Mouse (Mus musculus) forebrain, embryonic 13.5 days (tissue): ENCODE measurements around the gene Gpc5. TPM values are rescaled to one million over a fixed set of nuclear protein-coding genes. Genes with fewer than 3 reads are reported as not detected.

ENCODE experiments used
- ATAC-seq: fragments of 200-750 bp; cut with Nextera tagmentation; 2 replicates; pipeline ENCODE4 v1.8.0; 2017
- H3K27ac ChIP-seq: fragments of 300-500 bp; sonication (generic); 2 replicates; pipeline ENCODE4 v1.5.1; 2015; ENCODE audit warnings: inconsistent platforms, mild to moderate bottlenecking, moderate library complexity
- H3K27me3 ChIP-seq: fragments of 300-500 bp; sonication (generic); 2 replicates; pipeline ENCODE4 v1.6.1; 2015; ENCODE audit warnings: mild to moderate bottlenecking, inconsistent platforms
- H3K36me3 ChIP-seq: fragments of 300-500 bp; sonication (generic); 2 replicates; pipeline ENCODE4 v1.6.1; 2015; ENCODE audit warnings: mild to moderate bottlenecking, inconsistent platforms; ENCODE audit not compliant: poor library complexity, severe bottlenecking
- H3K4me1 ChIP-seq: fragments of 300-500 bp; sonication (generic); 2 replicates; pipeline ENCODE4 v1.6.1; 2015; ENCODE audit warnings: inconsistent platforms
- H3K4me2 ChIP-seq: fragments of 300-500 bp; sonication (generic); 2 replicates; pipeline ENCODE4 v1.6.1; 2015; ENCODE audit warnings: inconsistent platforms, mild to moderate bottlenecking, moderate library complexity
- H3K4me3 ChIP-seq: fragments of 300-500 bp; sonication (generic); 2 replicates; pipeline ENCODE4 v1.5.1; 2015; ENCODE audit warnings: mild to moderate bottlenecking, inconsistent platforms
- H3K9ac ChIP-seq: fragments of 300-500 bp; sonication (generic); 2 replicates; pipeline ENCODE4 v1.6.1; 2015; ENCODE audit warnings: mild to moderate bottlenecking, inconsistent platforms
- H3K9me3 ChIP-seq: fragments of 300-500 bp; sonication (generic); replicated peaks from 2 replicates; pipeline ENCODE4 v1.6.1; 2016; ENCODE audit warnings: inconsistent platforms
- WGBS: fragments of 180-500 bp; shearing (Covaris S2); methylation state at CpG from one replicate; pipeline ENCODE4 v1.1.7; 2015; 5-methylcytosine and 5-hydroxymethylcytosine counted together
- polyA plus RNA-seq: library from polyadenylated mRNA; unstranded; fragments of >200 nt; fragmentation: Nextera tagmentation; extraction: Ambion mirVana; gene quantifications from 2 replicates; pipeline ENCODE4 v1.2.1, GENCODE M21; 2015

Gene Gpc5
- polyA plus RNA-seq, 1 experiment from 2014 or later = 0.77 TPM

DNA sequence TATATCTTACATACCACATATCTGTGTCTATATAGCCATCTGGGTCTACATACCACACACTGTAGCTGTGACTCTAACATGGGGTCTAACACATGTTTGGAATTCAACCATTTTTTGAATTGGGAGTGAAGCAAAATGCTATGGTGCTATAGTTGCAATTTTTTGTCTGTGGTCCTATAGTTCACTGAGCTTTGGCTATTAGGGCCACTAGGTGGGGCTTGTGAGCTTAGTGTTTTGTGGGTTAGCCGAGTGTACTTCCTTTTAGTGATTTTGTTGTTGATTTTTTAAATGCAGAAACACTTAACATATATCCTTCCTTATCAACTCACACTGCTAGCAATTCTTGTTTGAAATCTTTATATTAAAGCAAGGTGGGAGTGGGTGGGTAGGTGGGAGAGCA lies 727.0 kb downstream of the Gpc5 start:
- no peak overlapping the region for H3K4me2 ChIP-seq
- no peaks in the 10 kb centered on the region for H3K36me3 ChIP-seq
- H3K9me3 ChIP-seq = no peaks in the 10 kb centered on the region
- WGBS = 35% methylated on average over 1 of the region's 1 CpGs
- ATAC-seq = no peak
- H3K4me3 ChIP-seq = no peak overlapping the region
- no peaks in the 10 kb centered on the region for H3K4me1 ChIP-seq
- H3K9ac ChIP-seq = no peak overlapping the region
- no peak overlapping the region for H3K27ac ChIP-seq
- H3K27me3 ChIP-seq = no peaks in the 10 kb centered on the region

DNA sequence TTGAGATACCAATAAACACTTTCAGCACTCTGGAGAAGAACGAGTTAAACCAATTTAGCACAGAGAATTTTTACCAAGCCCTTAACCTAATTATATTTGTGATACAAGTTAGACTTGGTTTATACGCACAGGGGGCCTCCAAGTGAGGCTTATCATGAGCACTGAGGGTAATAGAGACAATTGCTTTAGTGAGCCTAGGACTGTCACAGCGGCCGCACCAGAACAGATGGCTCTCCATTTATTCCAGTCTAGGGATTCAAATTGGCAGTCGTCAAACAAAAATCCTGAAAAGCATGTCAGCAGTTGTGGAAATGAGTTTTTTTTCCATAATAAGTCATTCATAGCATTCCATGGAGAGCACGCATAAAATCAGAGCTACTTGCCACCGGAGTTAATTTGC lies 729.6 kb downstream of the Gpc5 start:
- 47% methylated on average over 7 of the region's 7 CpGs for WGBS
- ATAC-seq = peak; percentile 88
- no peak overlapping the region for H3K27ac ChIP-seq
- H3K9ac ChIP-seq = no peak overlapping the region
- H3K4me3 ChIP-seq = no peak overlapping the region
- H3K4me2 ChIP-seq = no peak overlapping the region
- H3K9me3 ChIP-seq = no peaks in the 10 kb centered on the region; the same call in 1 of the 2 replicates
- no peaks in the 10 kb centered on the region for H3K27me3 ChIP-seq
- H3K36me3 ChIP-seq = no peaks in the 10 kb centered on the region
- no peaks in the 10 kb centered on the region for H3K4me1 ChIP-seq

DNA sequence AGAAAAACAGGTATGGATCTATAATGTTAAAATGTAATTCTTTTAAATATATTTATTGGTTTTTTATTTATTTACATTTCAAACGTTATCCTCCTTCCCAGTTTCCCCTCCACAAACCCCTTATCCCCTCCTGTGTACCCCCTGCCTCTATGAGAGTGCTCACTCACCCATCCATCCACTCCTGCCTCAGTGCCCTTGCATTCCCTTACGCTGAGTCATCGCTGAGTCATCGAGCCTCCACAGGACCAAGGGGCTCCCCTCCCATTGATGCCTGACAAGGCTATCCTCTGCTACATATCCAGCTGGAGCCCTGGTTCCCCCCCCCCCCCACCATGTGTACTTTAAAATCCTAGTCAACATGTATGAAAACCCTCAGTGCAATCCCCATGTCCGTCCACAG lies 738.5 kb downstream of the Gpc5 start:
- Histone ChIP-seq H3K36me3 (no peaks in the 10 kb centered on the region), H3K9ac (no peak overlapping the region), H3K4me1 (0 out of 2 replicates have a peak, but pooled peaks cover 1% of the 10 kb centered on the region), H3K4me2 (no peak overlapping the region), H3K27ac (no peak overlapping the region), H3K9me3 (no peaks in the 10 kb centered on the region; the same call in 1 of the 2 replicates), H3K27me3 (no peaks in the 10 kb centered on the region), H3K4me3 (no peak overlapping the region)
- ATAC-seq = peak; percentile 39; the same call in 1 of the 2 replicates
- 72% methylated on average over 5 of the region's 5 CpGs for WGBS

DNA sequence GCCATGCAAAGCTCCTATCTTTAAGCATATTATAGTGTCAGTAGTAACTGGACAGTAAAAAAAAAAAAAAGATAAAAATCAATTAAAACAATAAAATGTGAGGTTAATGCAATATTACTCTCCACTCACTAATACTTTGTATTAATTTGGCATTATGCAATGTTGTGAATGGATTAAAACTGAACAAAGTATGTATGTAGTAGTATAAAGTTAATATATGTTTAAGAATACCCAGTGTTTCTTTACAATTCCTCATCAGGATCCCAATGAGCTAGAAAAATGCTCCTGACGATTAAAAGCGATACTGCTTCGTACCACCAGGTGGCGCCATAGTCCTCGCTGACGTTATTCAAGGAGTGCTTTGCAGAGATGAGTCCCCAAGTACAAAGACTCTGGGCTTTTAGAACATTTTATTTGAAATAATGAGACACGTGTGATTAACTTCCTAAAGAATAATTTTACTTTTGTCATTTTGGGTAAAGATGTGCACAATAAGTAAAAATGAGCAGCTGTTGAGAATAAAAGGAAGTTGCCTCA lies 739.3 kb downstream of the Gpc5 start:
- no peak overlapping the region for H3K9ac ChIP-seq
- H3K4me2 ChIP-seq = no peak overlapping the region
- H3K9me3 ChIP-seq = no peaks in the 10 kb centered on the region; the same call in 1 of the 2 replicates
- no peak overlapping the region for H3K4me3 ChIP-seq
- ATAC-seq = peak; percentile 62
- 0 out of 2 replicates have a peak, but pooled peaks cover 4% of the 10 kb centered on the region for H3K4me1 ChIP-seq
- no peaks in the 10 kb centered on the region for H3K36me3 ChIP-seq
- H3K27me3 ChIP-seq = no peaks in the 10 kb centered on the region
- H3K27ac ChIP-seq = no peak overlapping the region
- under 1% methylated on average over 7 of the region's 7 CpGs for whole genome bisulfite sequencing

DNA sequence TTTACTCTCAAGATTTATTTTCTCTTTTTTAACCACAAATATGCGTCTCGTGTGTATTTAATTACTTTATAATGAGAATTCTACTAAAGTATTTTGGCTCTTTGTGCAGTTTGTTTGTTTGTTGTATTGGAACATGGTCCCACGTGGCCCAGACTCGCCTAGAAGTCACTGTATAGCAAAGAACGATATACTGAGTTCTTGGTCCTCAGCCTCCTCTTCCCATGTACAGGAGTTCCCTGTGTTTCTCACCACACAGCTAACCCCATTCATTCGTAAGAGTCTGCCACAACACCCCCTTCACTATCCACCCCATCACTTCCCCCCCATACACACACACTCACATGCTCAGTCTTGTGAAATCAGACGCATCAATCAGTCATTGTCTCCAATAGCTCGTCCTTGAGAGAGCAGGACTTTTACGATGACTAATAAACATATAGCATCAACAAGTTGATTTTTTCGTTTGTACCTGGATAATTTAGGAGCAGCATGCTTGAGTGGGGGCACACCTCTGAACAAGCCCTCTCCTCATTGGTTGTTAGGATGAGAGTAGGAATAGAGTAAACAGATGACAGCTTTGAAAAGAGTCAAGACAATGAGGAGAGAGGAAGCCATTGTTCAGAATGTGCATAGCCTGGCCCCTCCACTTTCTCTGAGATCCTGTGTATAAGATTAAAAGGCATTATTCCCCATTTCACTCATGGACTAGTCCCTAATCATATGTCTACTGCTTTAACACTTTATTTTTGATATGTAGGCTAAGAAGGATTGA lies 740.0 kb downstream of the Gpc5 start:
- peak; percentile 36 for ATAC-seq
- no peak overlapping the region for H3K27ac ChIP-seq

DNA sequence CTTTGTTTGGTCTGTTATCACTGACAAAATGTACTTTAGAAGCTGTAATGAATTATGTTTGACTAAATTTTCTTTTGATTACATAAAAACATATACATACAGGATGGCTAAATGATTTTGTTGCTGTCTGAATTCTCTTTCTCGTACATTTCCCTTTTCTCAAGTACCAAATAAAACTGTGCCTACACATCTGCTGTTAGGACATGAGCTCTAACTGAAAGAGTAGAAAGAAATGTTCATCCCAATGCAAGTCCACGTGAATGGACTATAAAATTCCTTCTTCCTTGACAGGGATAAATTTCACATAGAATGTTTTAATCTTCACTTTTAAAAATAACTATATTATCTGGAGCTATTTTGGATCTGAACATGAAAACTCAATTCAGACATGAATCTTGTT lies 751.8 kb downstream of the Gpc5 start:
- Histone ChIP-seq H3K9me3 (no peaks in the 10 kb centered on the region), H3K4me3 (no peak overlapping the region), H3K27me3 (no peaks in the 10 kb centered on the region), H3K4me2 (no peak overlapping the region), H3K9ac (no peak overlapping the region), H3K27ac (no peak overlapping the region), H3K4me1 (no peaks in the 10 kb centered on the region), H3K36me3 (no peaks in the 10 kb centered on the region)
- WGBS = 82% methylated on average over 2 of the region's 2 CpGs
- no peak for ATAC-seq

More for the DNA sequence above, 740.0 kb downstream of the Gpc5 start:
- 80% methylated on average over 10 of the region's 10 CpGs for WGBS
- H3K4me2 ChIP-seq = no peak overlapping the region
- no peaks in the 10 kb centered on the region for H3K36me3 ChIP-seq
- no peak overlapping the region for H3K9ac ChIP-seq
- H3K27me3 ChIP-seq = no peaks in the 10 kb centered on the region
- H3K9me3 ChIP-seq = no peaks in the 10 kb centered on the region
- H3K4me1 ChIP-seq = 0 out of 2 replicates have a peak, but pooled peaks cover 4% of the 10 kb centered on the region
- H3K4me3 ChIP-seq = no peak overlapping the region

DNA sequence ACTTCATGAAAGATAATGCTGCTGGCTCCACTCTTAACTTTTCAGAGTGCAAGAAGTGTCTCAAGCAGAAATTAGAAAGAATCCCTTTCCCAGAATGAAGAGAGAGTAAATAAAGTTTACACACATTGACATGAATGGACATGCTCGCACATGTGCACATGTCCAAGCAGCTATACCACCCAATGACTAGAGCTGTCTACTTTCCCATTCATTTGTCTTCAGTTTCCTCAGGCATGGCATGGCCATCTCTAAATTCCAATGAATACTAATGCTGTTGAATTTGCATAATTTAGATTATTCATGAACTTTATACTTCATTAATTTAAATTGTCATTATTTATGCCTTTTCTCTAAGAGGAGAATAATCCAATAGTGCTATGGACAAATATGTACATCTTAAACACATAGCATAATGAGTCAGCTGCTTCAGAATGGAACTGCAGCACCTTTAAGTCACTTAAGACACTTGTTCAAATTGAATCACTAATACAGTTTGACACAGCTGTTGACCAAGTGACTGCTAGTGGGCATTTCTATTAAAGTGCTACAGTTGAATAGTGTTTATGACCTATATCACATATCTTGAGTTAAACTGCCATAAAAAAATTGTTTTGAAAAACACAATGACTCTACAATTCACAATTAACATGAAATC lies 752.9 kb downstream of the Gpc5 start:
- Histone ChIP-seq H3K9me3 (no peaks in the 10 kb centered on the region), H3K4me1 (no peaks in the 10 kb centered on the region), H3K4me3 (no peak overlapping the region), H3K27me3 (no peaks in the 10 kb centered on the region), H3K4me2 (no peak overlapping the region), H3K27ac (no peak overlapping the region), H3K9ac (no peak overlapping the region), H3K36me3 (no peaks in the 10 kb centered on the region)
- WGBS = 92% methylated on average over 1 of the region's 1 CpGs
- no peak for ATAC-seq

DNA sequence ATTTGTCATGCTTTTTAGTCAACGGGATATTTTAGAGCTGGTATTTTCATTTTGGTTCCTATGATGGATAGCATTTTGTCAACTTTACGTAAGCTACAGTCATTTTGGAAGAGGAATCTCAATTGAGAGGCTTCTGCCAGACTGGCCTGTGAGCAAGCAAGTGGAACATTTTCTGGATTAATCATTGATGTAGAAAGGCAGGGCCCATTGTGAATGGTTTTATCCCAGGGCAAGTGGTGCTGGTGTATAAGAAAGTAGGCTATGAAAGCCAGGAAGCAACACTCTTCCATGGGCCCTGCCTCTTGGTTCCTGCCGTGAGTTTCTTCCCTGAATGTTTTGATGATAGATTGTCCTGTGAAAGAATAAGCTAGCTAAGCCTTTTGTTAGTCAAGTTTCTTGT lies 777.1 kb downstream of the Gpc5 start:
- 79% methylated on average over 3 of the region's 3 CpGs for WGBS
- Histone ChIP-seq H3K27ac (no peak overlapping the region), H3K4me1 (no peaks in the 10 kb centered on the region), H3K4me3 (no peak overlapping the region), H3K27me3 (no peaks in the 10 kb centered on the region), H3K9me3 (no peaks in the 10 kb centered on the region), H3K36me3 (no peaks in the 10 kb centered on the region), H3K9ac (no peak overlapping the region), H3K4me2 (no peak overlapping the region)
- ATAC-seq = no peak

DNA sequence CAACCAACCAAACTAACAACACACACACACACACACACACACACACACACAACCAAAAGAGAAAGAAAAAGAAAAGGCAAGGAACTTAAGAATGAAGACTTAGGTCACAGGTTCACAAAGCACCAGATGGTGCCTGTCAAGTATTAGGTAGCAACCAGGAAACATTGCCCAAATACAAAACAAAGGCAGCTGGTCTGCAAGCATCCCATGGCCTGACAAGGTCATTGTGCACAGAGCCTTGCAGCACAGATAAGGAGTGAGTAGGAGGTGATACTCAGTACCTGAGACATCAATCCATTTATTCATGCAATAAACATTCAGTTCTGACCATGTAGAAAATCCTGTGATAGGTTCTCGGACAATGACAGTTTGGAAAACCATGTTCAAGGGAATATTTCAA lies 884.0 kb downstream of the Gpc5 start:
- Histone ChIP-seq H3K36me3 (no peaks in the 10 kb centered on the region), H3K9ac (no peak overlapping the region), H3K27ac (no peak overlapping the region), H3K9me3 (no peaks in the 10 kb centered on the region), H3K4me3 (no peak overlapping the region), H3K27me3 (no peaks in the 10 kb centered on the region), H3K4me1 (no peaks in the 10 kb centered on the region), H3K4me2 (no peak overlapping the region)
- WGBS = 94% methylated on average over 1 of the region's 1 CpGs
- ATAC-seq = no peak

DNA sequence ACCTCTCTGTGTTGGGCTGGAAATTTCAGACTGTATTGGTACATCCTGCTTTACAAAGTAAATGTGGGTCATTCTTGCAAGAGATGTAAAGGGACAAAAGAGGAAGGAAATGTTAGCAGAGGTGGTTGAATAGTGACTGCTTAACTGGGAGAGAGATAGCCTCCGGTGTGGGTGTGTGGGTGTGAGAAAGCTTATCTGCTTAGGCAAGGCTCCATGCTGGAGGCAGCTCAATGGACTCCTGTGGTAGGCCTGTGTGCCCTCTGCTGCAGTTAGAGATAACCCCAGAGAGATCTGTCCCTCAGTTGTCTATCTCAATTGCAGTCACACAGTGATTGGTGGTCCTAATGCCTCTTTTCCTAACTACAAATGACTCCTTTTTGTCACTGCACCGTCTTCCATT lies 887.2 kb downstream of the Gpc5 start:
- Histone ChIP-seq H3K9ac (no peak overlapping the region), H3K4me1 (no peaks in the 10 kb centered on the region), H3K27ac (no peak overlapping the region), H3K36me3 (no peaks in the 10 kb centered on the region), H3K27me3 (no peaks in the 10 kb centered on the region), H3K9me3 (no peaks in the 10 kb centered on the region), H3K4me3 (no peak overlapping the region), H3K4me2 (no peak overlapping the region)
- ATAC-seq = no peak
- 59% methylated on average over 2 of the region's 2 CpGs for WGBS

DNA sequence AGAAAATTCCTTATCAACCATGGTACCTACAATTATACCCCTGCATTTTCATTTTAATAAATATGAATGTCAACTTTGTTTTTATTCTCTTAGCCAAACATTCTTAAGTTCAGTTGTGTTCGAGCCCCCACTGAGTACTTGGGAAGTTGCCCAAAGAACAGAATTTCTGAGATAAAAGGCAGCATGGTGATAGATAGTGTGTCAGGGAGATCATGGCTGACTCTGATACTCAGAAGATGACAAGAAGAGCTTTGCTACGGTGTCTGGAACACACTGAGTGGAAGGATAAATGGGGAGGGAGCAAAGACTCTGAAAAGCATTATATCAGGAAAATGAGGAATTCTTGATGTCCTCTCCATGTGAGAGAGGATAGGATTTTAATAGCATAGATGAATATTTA lies 898.7 kb downstream of the Gpc5 start:
- no peak for ATAC-seq
- no peaks in the 10 kb centered on the region for H3K9me3 ChIP-seq

DNA sequence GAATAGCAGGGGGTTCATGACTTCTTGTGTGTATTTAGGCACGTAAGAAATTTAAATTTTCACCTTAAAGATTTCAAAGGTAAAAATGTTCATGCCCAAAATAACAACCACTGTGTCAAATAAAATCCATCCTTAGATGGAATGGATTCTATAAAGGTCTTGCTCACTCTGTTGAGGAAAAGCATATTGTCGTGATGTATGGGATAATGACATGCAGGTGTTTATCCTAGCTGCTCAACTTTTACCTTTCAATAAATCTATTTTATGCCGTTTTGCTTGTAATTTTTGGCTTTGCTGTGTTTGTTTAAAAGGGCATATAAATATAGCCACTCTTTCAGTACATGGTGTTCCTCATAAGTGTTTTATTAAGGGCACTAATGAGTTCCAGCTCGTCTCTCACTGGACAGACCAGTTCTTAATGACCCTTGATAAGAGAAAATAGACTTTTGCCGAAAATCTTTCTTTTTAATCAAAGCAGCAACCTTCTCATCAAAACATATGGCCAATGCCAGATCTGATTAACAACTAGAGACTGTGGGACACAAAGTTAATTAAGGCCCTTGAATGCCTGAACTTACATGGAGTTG lies 901.6 kb downstream of the Gpc5 start:
- H3K9me3 ChIP-seq = no peaks in the 10 kb centered on the region
- H3K27me3 ChIP-seq = no peaks in the 10 kb centered on the region
- 65% methylated on average over 5 of the region's 5 CpGs for WGBS
- H3K27ac ChIP-seq = no peak overlapping the region
- no peak overlapping the region for H3K4me2 ChIP-seq
- no peak for ATAC-seq
- no peaks in the 10 kb centered on the region for H3K36me3 ChIP-seq
- no peak overlapping the region for H3K4me3 ChIP-seq
- no peak overlapping the region for H3K9ac ChIP-seq
- no peaks in the 10 kb centered on the region for H3K4me1 ChIP-seq

More for the DNA sequence above, 898.7 kb downstream of the Gpc5 start:
- no peak overlapping the region for H3K4me2 ChIP-seq
- no peak overlapping the region for H3K9ac ChIP-seq
- H3K4me3 ChIP-seq = no peak overlapping the region
- no peaks in the 10 kb centered on the region for H3K27me3 ChIP-seq
- 82% methylated on average over 2 of the region's 2 CpGs for WGBS
- no peak overlapping the region for H3K27ac ChIP-seq
- H3K4me1 ChIP-seq = no peaks in the 10 kb centered on the region
- no peaks in the 10 kb centered on the region for H3K36me3 ChIP-seq
